Mouse (Mus musculus) cerebellum, adult 2 months (tissue): ENCODE results near the gene 1700093K21Rik.

ENCODE experiments used
- CTCF ChIP-seq: fragments of 200-500 bp; IDR thresholded peaks from 2 replicates; pipeline ENCODE4 v1.5.1; 2011; ENCODE audit warnings: low read depth, mild to moderate bottlenecking, control low read depth, low read length, moderate library complexity, borderline replicate concordance; ENCODE audit not compliant: insufficient read depth
- POLR2A ChIP-seq: fragments of 200-500 bp; IDR thresholded peaks from 2 replicates; pipeline ENCODE4 v1.6.1; 2011; ENCODE audit warnings: low read length, control low read depth, borderline replicate concordance; ENCODE audit not compliant: insufficient read depth

DNA sequence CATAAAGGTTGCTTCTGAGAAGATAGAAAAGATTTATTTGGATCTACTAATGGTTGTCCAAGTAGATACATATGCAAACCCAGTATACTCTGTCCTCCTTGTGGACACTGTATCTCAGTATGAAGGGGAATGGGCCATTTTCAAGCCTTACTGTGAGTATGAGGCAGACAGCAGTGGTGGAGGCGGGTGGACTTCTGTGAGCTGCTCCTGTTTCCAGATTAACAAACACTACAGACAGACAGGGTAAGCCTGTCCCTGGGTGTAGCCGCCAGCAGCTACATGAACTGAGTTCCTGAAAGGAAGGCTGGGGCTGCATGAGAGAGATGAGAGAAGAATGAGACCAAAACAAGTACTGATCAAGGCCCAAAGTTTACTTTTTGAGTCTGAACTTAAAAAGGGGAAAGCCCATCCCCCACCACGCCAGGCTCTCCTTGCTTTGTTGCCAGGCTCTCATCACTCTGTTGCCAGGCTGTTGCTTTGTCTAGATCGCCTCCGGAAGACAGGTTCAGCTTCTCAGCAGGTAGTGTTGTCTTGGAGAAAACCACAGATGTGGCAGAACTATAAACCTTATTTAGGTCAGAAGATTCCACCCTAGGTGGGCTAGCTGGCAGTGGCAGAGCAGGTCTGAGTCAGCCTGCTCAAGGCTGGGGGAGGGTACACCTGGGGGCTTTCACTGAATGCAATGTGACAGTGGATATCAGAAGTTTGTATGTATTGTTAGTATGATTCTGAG, at the start of gene 1700093K21Rik:
- no peak for TF ChIP-seq CTCF
- TF ChIP-seq POLR2A, result no peak
